Mouse (Mus musculus): ENCODE measurements around the gene Ell2.

- TF ChIP-seq CTCF (IDR thresholded peaks at IDR 0.05; ENCODE audit: extremely low read depth, insufficient read depth, insufficient read length, insufficient replicate concordance), result no peak
- TF ChIP-seq POLR2A (IDR thresholded peaks at IDR 0.05; ENCODE audit: low read depth, low read length), result no peak
Measured at GRCm38 (mm10) chr13:75817183-75817582, 110.6 kb downstream of the Ell2 start.
